Mouse (Mus musculus) midbrain, embryonic 10.5 days (tissue): ENCODE results near the gene Nxpe5. TPM values are rescaled to one million over a fixed set of nuclear protein-coding genes. Genes with fewer than 3 reads are reported as not detected.
A peak's percentile ranks its signal among the peaks of the same experiment; 100 is the strongest.

Experiments used
- DNase-seq: peaks from one replicate; pipeline ENCODE4 v3.0.0-alpha.2; 2017; ENCODE audit warnings: low spot score
- H3K27ac ChIP-seq: fragments of 300-500 bp; sonication (generic); replicated peaks from 2 replicates; pipeline ENCODE4 v1.5.1; 2016; ENCODE audit warnings: mild to moderate bottlenecking
- H3K27me3 ChIP-seq: fragments of 300-500 bp; sonication (generic); 2 replicates; pipeline ENCODE4 v1.6.1; 2016; ENCODE audit warnings: low read depth, mild to moderate bottlenecking; ENCODE audit not compliant: poor library complexity, severe bottlenecking
- H3K36me3 ChIP-seq: fragments of 300-500 bp; sonication (generic); 2 replicates; pipeline ENCODE4 v1.6.1; 2016; ENCODE audit warnings: mild to moderate bottlenecking, moderate library complexity
- H3K4me1 ChIP-seq: fragments of 300-500 bp; sonication (generic); 2 replicates; pipeline ENCODE4 v1.6.1; 2016
- H3K4me3 ChIP-seq: fragments of 300-500 bp; sonication (generic); 2 replicates; pipeline ENCODE4 v1.5.1; 2016; ENCODE audit warnings: mild to moderate bottlenecking, moderate library complexity
- H3K9me3 ChIP-seq: fragments of 300-500 bp; sonication (generic); replicated peaks from 2 replicates; pipeline ENCODE4 v1.6.1; 2016; ENCODE audit warnings: mild to moderate bottlenecking
- WGBS: fragments of 180-500 bp; shearing (Covaris S2); methylation state at CpG from one replicate; pipeline ENCODE4 v1.1.7; 2016; 5-methylcytosine and 5-hydroxymethylcytosine counted together
- polyA plus RNA-seq: library from polyadenylated mRNA; unstranded; fragments of >200 nt; fragmentation: Nextera tagmentation; extraction: Ambion mirVana; gene quantifications from 2 replicates; pipeline ENCODE4 v1.2.1, GENCODE M21; 2016

Gene Nxpe5
- polyA plus RNA-seq, 1 experiment from 2014 or later = not detected

- WGBS = 88% methylated on average over 3 of the region's 3 CpGs
Observed at GRCm38 (mm10) chr5:138267114-138267513, 41.4 kb downstream of the Nxpe5 start.

GRCm38 (mm10) chr5:138268980-138269379, 43.3 kb downstream of the Nxpe5 start:
- Histone ChIP-seq H3K4me3 (no peak overlapping the region), H3K4me1 (peaks cover 45% of the 10 kb centered on the region), H3K9me3 (no peaks in the 10 kb centered on the region), H3K27me3 (peaks cover 14% of the 10 kb centered on the region), H3K27ac (no peak overlapping the region), H3K36me3 (peaks cover 21% of the 10 kb centered on the region)
- no peak for DNase-seq
- WGBS = 82% methylated on average over 4 of the region's 4 CpGs

More at GRCm38 (mm10) chr5:138267114-138267513, 41.4 kb downstream of the Nxpe5 start:
- H3K4me3 ChIP-seq = no peak overlapping the region
- peaks cover 14% of the 10 kb centered on the region for H3K27me3 ChIP-seq
- peak; percentile 9 for DNase-seq
- no peak overlapping the region for H3K27ac ChIP-seq
- no peaks in the 10 kb centered on the region for H3K9me3 ChIP-seq
- H3K36me3 ChIP-seq = peaks cover 27% of the 10 kb centered on the region
- peaks cover 40% of the 10 kb centered on the region for H3K4me1 ChIP-seq

GRCm38 (mm10) chr5:138271232-138271631, 45.5 kb downstream of the Nxpe5 start:
- Histone ChIP-seq H3K9me3 (no peaks in the 10 kb centered on the region), H3K27ac (peak overlapping the region; percentile 28; the same call in 1 of the 2 replicates), H3K4me3 (peak overlapping the region; percentile 51; the same call in 1 of the 2 replicates), H3K36me3 (peaks cover 34% of the 10 kb centered on the region), H3K27me3 (peaks cover 14% of the 10 kb centered on the region), H3K4me1 (peaks cover 54% of the 10 kb centered on the region)
- WGBS = 50% methylated on average over 3 of the region's 3 CpGs
- no peak for DNase-seq

- 2% methylated on average over 12 of the region's 12 CpGs for WGBS
- peak; percentile 72 for DNase-seq
- Histone ChIP-seq H3K4me1 (peaks cover 66% of the 10 kb centered on the region), H3K27ac (peak within 1 kb of the TSS; percentile 84), H3K9me3 (no peaks in the 10 kb centered on the region), H3K27me3 (peaks cover 25% of the 10 kb centered on the region), H3K36me3 (peaks cover 34% of the 10 kb centered on the region), H3K4me3 (peak within 1 kb of the TSS; percentile 51)
Observed at GRCm38 (mm10) chr5:138272409-138272923, 46.8 kb downstream of the Nxpe5 start, which contains the start of gene Gal3st4. Gene Gal3st4, minus strand, starts transcription at chr5:138272840.

- H3K36me3 ChIP-seq = peaks cover 47% of the 10 kb centered on the region
- no peak for DNase-seq
- peaks cover 83% of the 10 kb centered on the region for H3K4me1 ChIP-seq
- H3K27ac ChIP-seq = no peak overlapping the region
- H3K27me3 ChIP-seq = peaks cover 25% of the 10 kb centered on the region
- 57% methylated on average over 8 of the region's 8 CpGs for WGBS
- H3K9me3 ChIP-seq = no peaks in the 10 kb centered on the region
- H3K4me3 ChIP-seq = peak overlapping the region; percentile 55; the same call in 1 of the 2 replicates
Observed at GRCm38 (mm10) chr5:138274186-138274585, 48.5 kb downstream of the Nxpe5 start.

GRCm38 (mm10) chr5:138275216-138276050, 49.7 kb downstream of the Nxpe5 start:
- peak overlapping the region; percentile 78 for H3K27ac ChIP-seq
- peak overlapping the region; percentile 55 for H3K4me3 ChIP-seq
- peaks cover 84% of the 10 kb centered on the region for H3K4me1 ChIP-seq
- H3K9me3 ChIP-seq = 0 out of 2 replicates have a peak, but pooled peaks cover 1% of the 10 kb centered on the region
- peaks cover 47% of the 10 kb centered on the region for H3K36me3 ChIP-seq
- DNase-seq = peak; percentile 50
- peaks cover 25% of the 10 kb centered on the region for H3K27me3 ChIP-seq
- WGBS = 11% methylated on average over 41 of the region's 41 CpGs

GRCm38 (mm10) chr5:138277994-138278393, 52.3 kb downstream of the Nxpe5 start:
- peaks cover 62% of the 10 kb centered on the region for H3K4me1 ChIP-seq

GRCm38 (mm10) chr5:138279585-138280424, 54.1 kb downstream of the Nxpe5 start, which contains the start of the genes Gm43720, Gpc2 and Stag3:
Gene Gm43720, minus strand, starts transcription at chr5:138279958.
Gene Gpc2, minus strand, starts transcription at chr5:138280005.
Gene Stag3, plus strand, starts transcription at chr5:138280240.
- peak; percentile 99 for DNase-seq
- Histone ChIP-seq H3K36me3 (peaks cover 39% of the 10 kb centered on the region), H3K27ac (peak within 1 kb of the TSS; percentile 93), H3K4me1 (peaks cover 44% of the 10 kb centered on the region), H3K9me3 (peaks cover 8% of the 10 kb centered on the region; the same call in 1 of the 2 replicates), H3K4me3 (peak within 1 kb of the TSS; percentile 66), H3K27me3 (peaks cover 26% of the 10 kb centered on the region)
- under 1% methylated on average over 56 of the region's 56 CpGs for WGBS

More at GRCm38 (mm10) chr5:138277994-138278393, 52.3 kb downstream of the Nxpe5 start:
- Histone ChIP-seq H3K36me3 (peaks cover 47% of the 10 kb centered on the region), H3K27ac (no peak overlapping the region), H3K4me3 (peak overlapping the region; percentile 66; the same call in 1 of the 2 replicates), H3K9me3 (peaks cover 8% of the 10 kb centered on the region; the same call in 1 of the 2 replicates), H3K27me3 (peaks cover 26% of the 10 kb centered on the region)
- DNase-seq = no peak
- WGBS = 89% methylated on average over 7 of the region's 7 CpGs

- no peak for DNase-seq
- peaks cover 26% of the 10 kb centered on the region for H3K27me3 ChIP-seq
- H3K27ac ChIP-seq = peak overlapping the region; percentile 93; the same call in 1 of the 2 replicates
- H3K36me3 ChIP-seq = peaks cover 33% of the 10 kb centered on the region
- H3K4me3 ChIP-seq = peak overlapping the region; percentile 66
- peaks cover 8% of the 10 kb centered on the region; the same call in 1 of the 2 replicates for H3K9me3 ChIP-seq
- peaks cover 38% of the 10 kb centered on the region for H3K4me1 ChIP-seq
- 26% methylated on average over 26 of the region's 26 CpGs for WGBS
Observed at GRCm38 (mm10) chr5:138280425-138280768, 54.7 kb downstream of the Nxpe5 start.

GRCm38 (mm10) chr5:138280829-138281228, 55.1 kb downstream of the Nxpe5 start:
- H3K4me3 ChIP-seq = no peak overlapping the region
- no peak overlapping the region for H3K27ac ChIP-seq
- H3K27me3 ChIP-seq = peaks cover 26% of the 10 kb centered on the region
- peaks cover 29% of the 10 kb centered on the region for H3K36me3 ChIP-seq
- peaks cover 8% of the 10 kb centered on the region; the same call in 1 of the 2 replicates for H3K9me3 ChIP-seq
- DNase-seq = no peak
- peaks cover 34% of the 10 kb centered on the region for H3K4me1 ChIP-seq
- WGBS = 90% methylated on average over 15 of the region's 15 CpGs

GRCm38 (mm10) chr5:138281798-138282197, 56.1 kb downstream of the Nxpe5 start:
- WGBS = 86% methylated on average over 2 of the region's 2 CpGs
- H3K4me1 ChIP-seq = peaks cover 24% of the 10 kb centered on the region

GRCm38 (mm10) chr5:138283540-138283939, 57.8 kb downstream of the Nxpe5 start:
- DNase-seq = no peak
- Histone ChIP-seq H3K4me3 (no peak overlapping the region), H3K27ac (no peak overlapping the region), H3K9me3 (peaks cover 8% of the 10 kb centered on the region; the same call in 1 of the 2 replicates), H3K36me3 (peaks cover 2% of the 10 kb centered on the region; the same call in 1 of the 2 replicates), H3K27me3 (peaks cover 15% of the 10 kb centered on the region), H3K4me1 (peaks cover 7% of the 10 kb centered on the region)
- WGBS = 78% methylated on average over 1 of the region's 1 CpGs

More at GRCm38 (mm10) chr5:138281798-138282197, 56.1 kb downstream of the Nxpe5 start:
- H3K36me3 ChIP-seq = peaks cover 19% of the 10 kb centered on the region
- H3K27me3 ChIP-seq = peaks cover 21% of the 10 kb centered on the region
- H3K4me3 ChIP-seq = no peak overlapping the region
- no peak for DNase-seq
- H3K9me3 ChIP-seq = peaks cover 8% of the 10 kb centered on the region; the same call in 1 of the 2 replicates
- H3K27ac ChIP-seq = no peak overlapping the region
